Mouse (Mus musculus) right cerebral cortex, postnatal 10 days (tissue): Measurements from ENCODE around the gene Rai1.
A peak's percentile ranks its signal among the peaks of the same experiment; 100 is the strongest.

Source experiments
- DNase-seq, 2 experiments: peaks; one replicate each; pipeline ENCODE4 v3.0.0; 2021; ENCODE audit warnings: low spot score in 2 of 2

The Rai1 gene

GRCm38 (mm10) chr11:60104810-60105592 lies at the start of gene Rai1:
Gene Rai1 (plus strand): TSS chr11:60105013.
- peak; percentile 92 to 94 for DNase-seq

DNA sequence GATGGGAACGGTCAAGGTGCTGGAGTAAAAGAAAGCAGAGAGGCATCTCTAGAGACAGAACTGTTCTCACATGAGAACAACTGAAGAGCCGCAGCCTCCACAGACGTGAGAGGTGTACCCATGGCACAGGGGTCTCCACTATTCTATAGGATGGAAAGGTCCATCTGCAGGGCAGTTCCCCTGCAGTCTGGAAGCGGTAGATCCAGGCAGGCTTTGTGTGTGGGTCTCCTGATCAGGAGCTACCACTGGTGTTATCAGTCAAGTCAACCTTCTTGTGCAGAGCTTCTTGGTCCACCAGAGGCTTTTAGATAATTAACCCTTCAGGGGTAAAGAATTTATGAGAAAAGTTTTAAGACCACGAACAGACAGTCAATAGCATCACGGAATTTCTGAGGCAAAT lies 48.3 kb upstream of the Rai1 start:
- no peak for DNase-seq

DNA sequence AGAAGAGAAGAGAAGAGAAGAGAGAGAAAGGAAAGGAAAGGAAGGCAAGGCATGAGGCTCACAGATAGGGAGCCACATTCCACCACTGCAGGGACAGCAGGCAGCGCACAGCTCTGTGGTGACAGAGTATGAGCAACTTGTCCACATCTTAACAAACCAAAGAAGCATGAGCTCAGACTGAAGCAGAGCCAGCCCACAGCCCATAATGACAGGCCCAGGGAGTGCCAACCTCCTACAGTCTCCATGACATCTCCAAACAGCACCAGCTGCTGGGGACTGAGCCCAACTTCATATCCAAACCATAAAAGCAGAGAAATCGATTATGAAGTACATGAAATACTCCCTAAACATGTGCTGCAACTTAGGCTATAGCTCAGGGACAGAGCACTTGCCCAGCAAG lies 46.8 kb upstream of the Rai1 start:
- DNase-seq = peak; percentile 41 to 66

GRCm38 (mm10) chr11:60058441-60058840 lies 46.4 kb upstream of the Rai1 start:
- no peak for DNase-seq

GRCm38 (mm10) chr11:60060026-60060425 lies 44.8 kb upstream of the Rai1 start:
- DNase-seq = no peak

DNA sequence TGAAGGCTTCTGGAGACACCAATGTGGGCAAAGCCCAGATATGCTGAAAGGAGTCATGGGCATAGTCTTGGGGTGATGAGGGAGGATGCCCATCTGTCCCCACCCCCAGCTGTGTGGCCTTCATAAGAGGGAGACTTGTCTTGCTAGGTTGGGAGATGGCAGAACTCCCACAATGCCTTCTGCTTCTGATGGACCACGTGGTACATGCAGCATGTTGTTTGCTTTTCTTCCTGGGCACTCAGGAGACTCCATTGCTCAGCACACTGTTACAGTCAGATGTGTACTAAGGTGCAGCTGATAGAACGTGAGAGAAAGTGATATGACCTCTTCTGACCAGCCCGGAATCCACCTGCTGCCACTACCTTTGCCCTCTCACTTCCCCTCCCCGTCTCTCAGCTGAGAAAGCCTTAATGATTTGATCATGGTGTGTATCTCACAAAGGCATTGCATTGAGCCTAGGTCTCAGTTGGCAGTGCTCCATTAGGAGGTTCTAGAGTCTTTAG lies 43.3 kb upstream of the Rai1 start:
- no peak for DNase-seq

- DNase-seq = no peak
Measured at GRCm38 (mm10) chr11:60065267-60065666, 39.5 kb upstream of the Rai1 start.

GRCm38 (mm10) chr11:60067646-60068045 lies 37.2 kb upstream of the Rai1 start:
- no peak for DNase-seq

GRCm38 (mm10) chr11:60068631-60069030 lies 36.2 kb upstream of the Rai1 start:
- DNase-seq = no peak

DNA sequence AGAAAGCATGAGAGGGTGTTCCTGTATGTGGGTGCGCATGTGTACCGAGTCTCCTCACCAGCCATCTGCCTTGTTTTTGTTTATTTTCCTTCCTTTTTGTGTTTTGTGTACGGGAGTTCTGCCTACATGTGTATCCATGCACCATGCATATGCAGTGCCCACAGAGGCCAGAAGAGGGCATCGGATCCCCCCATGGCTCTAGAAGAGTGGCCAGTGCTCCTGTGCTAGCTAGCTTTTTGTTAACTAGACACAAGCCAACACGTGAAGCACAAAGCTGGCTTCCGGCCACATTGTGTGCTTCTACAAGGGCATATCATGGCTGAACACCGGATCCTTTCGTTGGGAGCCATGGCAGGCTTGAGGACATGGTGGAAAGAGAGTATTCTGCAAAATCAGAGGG lies 34.2 kb upstream of the Rai1 start:
- DNase-seq = peak; percentile 50 to 52

DNA sequence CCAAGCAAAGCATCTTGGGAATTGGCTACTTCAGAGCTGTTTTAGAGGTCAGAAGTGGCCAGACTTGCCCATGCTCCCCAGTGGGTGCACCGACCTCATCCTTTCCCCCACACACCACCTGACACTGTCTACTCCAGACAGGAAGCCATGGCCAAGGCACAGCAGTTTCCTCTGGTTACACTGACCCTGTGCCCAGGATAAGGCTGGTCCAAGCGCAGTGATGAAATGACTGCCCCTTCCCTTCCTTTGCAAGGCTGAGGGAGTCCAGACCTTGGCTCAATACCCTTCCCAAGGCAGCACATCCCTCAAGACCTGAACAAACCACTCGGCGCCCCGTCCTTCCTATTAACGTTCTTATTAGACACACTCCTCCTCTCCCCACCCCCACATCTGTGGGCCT lies 33.6 kb upstream of the Rai1 start:
- DNase-seq = no peak

GRCm38 (mm10) chr11:60073121-60073520 lies 31.7 kb upstream of the Rai1 start:
- DNase-seq = no peak

DNA sequence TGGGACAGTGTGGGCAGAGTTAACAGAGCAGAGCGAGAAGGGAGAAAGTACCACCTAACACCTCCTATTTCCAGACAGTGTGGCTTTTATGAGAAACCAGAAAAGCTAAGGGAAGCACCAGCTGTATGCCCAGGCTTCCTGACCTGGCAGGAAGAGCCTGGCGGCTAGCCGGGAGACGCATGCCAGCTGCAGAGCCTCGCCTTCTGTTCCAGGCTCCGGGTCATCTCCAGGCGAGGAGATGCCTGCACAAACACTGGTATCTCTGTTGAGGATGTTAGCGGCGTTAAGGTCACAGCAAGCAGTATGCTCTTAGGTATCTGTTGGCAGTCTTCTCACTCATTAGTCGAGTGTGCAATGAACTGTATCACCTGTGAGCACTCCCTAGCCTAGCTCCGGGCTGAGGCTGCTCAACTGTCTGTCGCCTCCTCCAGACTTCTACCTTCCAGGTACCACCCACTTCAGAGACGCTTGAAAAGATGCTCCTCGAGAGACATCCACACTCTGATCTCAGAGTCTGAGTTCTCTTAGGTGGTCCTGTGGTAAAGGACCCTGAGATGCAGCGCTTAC lies 30.8 kb upstream of the Rai1 start:
- DNase-seq = peak in 1 of 2 experiments; percentile 49

- DNase-seq = no peak
Measured at GRCm38 (mm10) chr11:60076183-60076582, 28.6 kb upstream of the Rai1 start.

DNA sequence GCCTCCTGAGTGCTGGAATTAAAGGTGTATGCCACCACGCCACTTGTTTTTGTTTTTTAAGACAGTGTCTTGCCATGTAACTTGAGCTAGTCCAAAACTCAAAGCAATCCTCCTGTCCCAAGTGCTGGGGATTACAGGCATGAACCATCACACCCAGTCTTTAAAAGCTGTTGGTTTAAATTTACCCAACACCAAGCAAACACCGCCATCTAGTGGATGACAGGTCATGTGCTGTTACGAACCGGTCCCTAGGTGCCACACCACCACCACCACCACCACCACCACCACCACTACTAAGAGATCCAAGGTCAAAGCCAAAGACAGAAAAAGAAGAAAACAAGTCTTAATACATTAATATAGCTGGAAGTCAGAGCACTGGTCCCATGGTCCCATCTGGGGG lies 28.0 kb upstream of the Rai1 start:
- DNase-seq = peak; percentile 77 to 83

GRCm38 (mm10) chr11:60084589-60084988 lies 20.2 kb upstream of the Rai1 start:
- no peak for DNase-seq

- no peak for DNase-seq
Measured at GRCm38 (mm10) chr11:60086676-60087075, 18.1 kb upstream of the Rai1 start.

DNA sequence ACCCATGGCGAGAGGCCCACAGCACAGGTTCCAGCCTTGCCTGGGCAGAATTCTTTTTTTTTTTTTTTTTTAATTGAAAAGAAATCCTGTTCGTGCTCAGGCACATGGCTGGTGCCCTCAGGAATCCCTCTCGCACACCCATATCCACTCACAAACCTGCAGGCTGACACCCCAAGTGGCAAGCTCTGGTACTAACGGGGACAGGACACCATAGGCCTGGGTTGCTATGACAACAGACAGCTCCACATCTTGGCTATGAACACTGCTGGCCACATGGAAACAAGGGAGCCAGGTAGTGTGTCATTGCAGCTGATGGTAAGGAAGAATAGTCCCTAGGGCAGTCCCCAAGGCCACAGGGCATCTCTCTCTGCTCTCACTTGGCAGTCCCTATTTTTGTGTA lies 15.9 kb upstream of the Rai1 start:
- peak; percentile 68 to 84 for DNase-seq

GRCm38 (mm10) chr11:60090696-60091421 lies 14.0 kb upstream of the Rai1 start:
- DNase-seq = no peak

GRCm38 (mm10) chr11:60091422-60091761 lies 13.4 kb upstream of the Rai1 start:
- DNase-seq = no peak

DNA sequence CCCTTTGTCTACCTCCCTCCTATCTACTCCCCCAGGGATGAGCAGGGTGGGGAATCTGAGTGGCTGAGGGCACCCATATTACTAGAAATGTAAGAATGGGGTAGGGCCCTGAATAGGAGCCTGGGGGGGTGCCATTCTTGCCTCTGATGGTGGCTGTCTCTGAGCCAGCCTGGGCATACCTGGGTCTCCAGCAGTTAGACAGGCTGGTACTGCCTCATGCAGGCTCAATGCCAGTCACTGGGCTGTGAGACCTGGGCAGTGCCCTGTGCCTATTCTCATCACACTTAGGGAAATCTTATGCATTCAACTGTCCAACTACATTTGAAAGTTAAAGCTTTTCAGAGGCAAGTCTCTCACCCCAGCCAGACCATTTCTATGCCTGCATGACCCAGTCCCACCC lies 11.6 kb upstream of the Rai1 start:
- DNase-seq = no peak

DNA sequence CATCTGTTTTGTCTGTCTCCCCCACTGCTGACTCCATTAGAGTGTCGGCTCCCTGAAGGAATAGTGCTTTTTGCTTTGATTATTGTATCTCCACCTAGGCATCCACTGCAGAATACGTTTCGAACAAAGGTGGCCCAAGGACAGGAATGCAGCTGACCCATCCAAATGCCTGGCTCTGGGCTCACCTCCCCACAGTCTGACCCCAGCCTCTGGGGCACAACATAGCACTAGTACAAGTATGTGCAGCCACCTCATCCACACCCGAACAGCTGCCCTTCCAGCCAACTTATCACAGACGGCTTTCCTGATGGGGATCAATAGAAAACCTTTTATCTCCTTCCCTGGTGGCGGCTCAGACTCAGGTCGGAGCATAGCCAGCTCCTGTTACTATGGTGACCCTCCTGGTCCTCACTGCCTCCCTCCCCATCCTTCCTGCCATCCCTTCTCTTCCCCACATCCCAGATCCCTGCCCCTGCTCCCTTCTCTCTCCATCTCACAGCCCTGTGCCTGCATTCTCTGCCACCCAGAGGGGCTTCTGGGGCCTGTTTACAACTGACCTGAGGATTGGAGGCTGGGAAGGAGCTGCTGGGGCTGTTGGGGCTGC lies 10.7 kb upstream of the Rai1 start:
- DNase-seq = no peak
